Mouse (Mus musculus) left cerebral cortex, adult 11 months (tissue): ENCODE data around the gene Cetn3.

ENCODE experiments used
- DNase-seq: peaks from one replicate; pipeline ENCODE4 v3.0.0; 2022; ENCODE audit warnings: low spot score

Cetn3 gene

DNA sequence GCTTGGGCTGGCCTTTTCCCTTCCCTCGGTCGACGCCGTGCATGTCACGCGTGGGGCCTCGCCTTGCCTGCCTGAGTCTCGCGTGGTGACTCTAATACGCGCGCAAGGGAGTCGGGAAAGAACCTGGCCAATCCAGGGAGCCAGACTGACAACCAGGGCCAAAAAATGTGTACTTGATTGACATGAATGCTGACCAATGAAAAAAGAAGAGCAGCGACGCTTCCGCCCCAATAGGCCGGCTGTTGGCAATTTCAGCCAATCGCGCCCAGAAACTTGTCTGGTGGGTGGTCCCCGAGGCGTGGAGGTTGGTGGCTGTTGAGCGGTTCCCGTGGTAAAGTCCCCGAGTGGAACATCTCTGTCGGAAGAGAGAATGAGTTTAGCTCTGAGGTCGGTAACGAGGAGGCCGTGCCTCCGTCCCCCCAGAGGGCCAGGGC lies at the start of gene Cetn3:
Cetn3 (plus strand) TSS at position 107 of the 434 bp plus-strand sequence.
- DNase-seq, result peak; percentile 90

- DNase-seq, result no peak
Observed at GRCm38 (mm10) chr13:81736606-81737005, 46.3 kb upstream of the Cetn3 start.

- no peak for DNase-seq
Observed at GRCm38 (mm10) chr13:81740898-81741297, 42.0 kb upstream of the Cetn3 start.

GRCm38 (mm10) chr13:81743391-81744091 lies 39.3 kb upstream of the Cetn3 start:
- no peak for DNase-seq

- no peak for DNase-seq
Observed at GRCm38 (mm10) chr13:81744092-81744396, 38.8 kb upstream of the Cetn3 start.

GRCm38 (mm10) chr13:81754878-81755277 lies 28.0 kb upstream of the Cetn3 start:
- DNase-seq, result no peak

- DNase-seq, result no peak
Observed at GRCm38 (mm10) chr13:81755324-81755723, 27.6 kb upstream of the Cetn3 start.

DNA sequence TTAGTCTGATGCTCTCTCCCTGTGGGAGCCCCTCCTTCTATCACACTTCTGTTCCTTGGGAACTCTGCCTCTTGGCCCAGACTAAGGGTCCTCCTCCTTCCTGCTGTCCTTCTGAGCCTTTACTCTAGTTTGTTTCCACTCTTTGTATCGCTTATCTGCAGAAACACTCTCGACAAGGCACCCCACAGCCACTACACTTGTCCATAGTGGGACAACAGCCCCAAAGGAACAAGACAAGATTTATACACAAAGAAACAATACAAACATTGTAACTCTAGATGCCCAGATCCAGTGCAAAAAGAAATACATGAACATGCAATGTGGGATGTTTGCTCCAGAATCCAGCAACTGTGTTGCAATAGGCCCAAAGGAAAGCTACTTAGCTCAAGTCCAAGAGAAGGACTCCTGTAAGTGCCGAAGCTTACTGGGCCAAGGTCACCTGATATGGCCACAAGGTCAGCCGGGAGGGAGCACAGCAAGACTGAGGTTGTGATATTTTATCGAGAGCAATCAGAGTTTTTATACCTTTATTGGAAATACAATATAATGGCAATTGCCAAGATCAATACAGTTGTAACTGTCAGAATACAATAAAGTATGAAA lies 25.7 kb upstream of the Cetn3 start:
- DNase-seq, result no peak

- DNase-seq, result no peak
Observed at GRCm38 (mm10) chr13:81760379-81760778, 22.5 kb upstream of the Cetn3 start.

DNA sequence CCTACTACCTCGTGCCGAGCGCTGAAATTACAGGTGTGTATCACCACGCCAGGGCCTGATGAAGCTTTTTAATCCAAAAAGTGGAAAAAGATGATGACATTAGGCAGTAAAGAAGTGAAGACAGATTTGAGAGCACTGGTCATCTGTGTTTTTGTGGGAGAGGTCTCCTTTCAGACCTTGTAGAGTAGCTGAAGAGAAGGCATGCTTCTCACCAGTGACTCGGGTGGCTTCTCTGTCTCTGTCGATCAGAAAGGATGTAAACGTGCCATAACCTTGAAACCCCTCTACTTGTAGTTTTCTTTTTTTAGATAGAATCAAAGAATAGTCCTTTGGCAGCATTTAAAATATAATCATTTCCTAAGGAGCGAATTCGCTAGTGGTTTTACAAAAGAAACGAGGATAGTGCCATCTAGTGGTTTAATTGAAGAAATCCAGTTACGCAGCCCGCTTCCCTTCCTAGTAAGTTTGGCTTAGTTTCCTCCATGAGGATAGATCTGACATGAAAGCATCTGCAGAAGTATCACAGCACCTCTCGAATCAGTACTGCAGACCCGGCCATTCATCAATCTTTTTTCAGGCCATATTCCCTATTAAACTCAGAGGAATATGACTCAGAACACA lies 21.2 kb upstream of the Cetn3 start:
- peak; percentile 50 for DNase-seq

DNA sequence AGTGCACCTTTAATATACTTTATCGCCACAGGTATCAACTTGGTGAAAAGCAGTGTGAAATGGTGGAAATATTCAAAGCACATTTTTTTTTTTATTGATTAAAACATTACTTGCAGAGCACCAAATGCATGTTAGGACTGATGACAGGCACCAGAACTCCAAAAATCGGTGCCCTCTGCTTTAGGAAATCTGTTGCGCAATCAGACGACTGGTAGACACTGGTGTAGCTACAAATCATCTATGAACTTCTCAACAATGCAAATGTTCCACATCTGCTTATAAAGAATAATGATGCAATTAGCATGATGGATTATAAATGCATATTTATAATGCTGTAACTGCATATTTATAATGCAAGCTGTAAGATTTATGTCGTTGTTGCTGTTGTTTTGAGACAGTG lies 18.7 kb upstream of the Cetn3 start:
- DNase-seq, result no peak

GRCm38 (mm10) chr13:81767038-81767659 lies 15.7 kb upstream of the Cetn3 start:
- peak; percentile 62 for DNase-seq

DNA sequence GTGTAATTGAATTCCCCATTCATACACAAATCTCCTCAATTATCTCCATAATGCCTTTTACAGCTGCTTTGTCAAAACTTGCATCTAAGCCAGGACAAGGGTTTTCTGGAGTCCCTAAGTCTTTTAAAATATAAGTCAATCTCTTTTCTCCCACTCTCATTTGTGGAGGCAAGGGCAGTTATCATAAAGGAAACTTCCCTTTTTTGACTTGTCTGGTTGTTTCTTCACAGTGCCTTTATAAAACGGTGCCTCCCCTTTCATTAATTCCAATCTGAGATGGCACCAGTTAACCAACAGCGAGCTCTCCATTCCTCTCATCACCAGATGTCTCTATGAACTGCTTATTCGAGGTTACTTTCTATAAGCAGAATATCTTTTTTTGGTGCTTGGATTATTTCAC lies 6.7 kb upstream of the Cetn3 start:
- DNase-seq, result no peak

- DNase-seq, result no peak
Observed at GRCm38 (mm10) chr13:81782475-81782874, 402 bp upstream of the Cetn3 start.

GRCm38 (mm10) chr13:81783405-81784342 lies 797 bp downstream of the Cetn3 start:
- peak; percentile 94 for DNase-seq

GRCm38 (mm10) chr13:81785766-81786480 lies 3.0 kb downstream of the Cetn3 start:
- DNase-seq, result no peak

- DNase-seq, result no peak
Observed at GRCm38 (mm10) chr13:81790160-81790559, 7.3 kb downstream of the Cetn3 start.

GRCm38 (mm10) chr13:81791861-81792260 lies 9.0 kb downstream of the Cetn3 start:
- DNase-seq, result no peak

- no peak for DNase-seq
Observed at GRCm38 (mm10) chr13:81793850-81794249, 11.0 kb downstream of the Cetn3 start.

DNA sequence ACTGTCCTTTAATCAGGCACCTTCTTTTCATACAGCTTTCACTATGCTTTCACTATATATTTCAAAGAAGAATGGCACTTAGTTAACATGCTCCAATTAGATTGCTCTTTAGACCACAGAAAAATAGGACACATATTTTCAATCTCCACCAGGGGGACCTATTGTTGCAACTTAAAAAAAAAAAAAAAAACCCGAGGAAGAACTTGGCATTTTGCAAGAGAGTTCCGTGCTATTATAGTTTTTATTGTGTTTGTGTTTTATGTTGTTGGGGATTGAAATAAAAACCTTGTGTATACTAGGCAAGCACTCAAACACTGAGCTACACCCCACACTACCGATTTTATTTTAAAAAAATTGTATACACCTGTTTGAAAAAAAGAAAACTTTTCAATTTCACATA lies 18.2 kb downstream of the Cetn3 start:
- no peak for DNase-seq

- no peak for DNase-seq
Observed at GRCm38 (mm10) chr13:81803713-81804112, 20.8 kb downstream of the Cetn3 start.
